Comparison of ENCODE assay signal across 21 mouse cellular contexts in the genomic region with DNA sequence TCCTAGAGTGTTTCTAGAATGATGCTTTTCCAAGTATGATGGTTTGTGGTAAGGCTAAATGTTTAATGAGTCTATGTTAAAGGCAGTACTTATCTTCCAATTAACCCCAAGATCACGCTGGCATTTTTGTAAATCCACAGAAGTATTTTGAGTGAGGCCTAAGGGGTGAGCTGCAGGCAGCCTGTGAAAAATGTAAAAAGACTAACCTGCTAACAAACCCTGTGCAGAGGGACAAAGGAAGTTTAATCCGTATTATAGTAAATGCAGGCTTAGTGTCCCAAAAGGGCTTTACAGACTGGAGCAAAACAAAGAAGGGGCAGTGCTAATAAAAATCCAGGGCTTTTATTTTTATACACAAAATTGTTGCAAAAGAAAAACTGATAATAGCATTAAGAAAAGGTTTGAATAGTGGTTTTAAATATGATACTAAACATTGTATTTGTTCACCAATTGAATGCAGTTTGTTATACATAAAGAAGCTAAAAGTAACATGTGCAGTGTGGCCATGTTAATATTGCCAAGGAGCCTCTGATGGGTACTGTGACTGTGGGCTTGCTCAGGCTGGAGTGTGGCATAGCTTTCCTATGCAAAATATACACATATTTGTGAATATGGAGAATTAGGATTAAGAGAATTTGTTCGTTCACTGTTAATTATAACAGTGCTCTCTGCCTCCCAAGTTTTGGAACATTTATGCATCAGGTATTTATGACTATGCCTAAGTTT. TPM values are rescaled to one million over a fixed set of nuclear protein-coding genes. Genes with fewer than 3 reads are reported as not detected.
A peak's percentile ranks its signal among the peaks of the same experiment; 100 is the strongest.
DNase-seq lines count a peak whose midpoint lies in the region; ATAC-seq lines count a peak whose summit lies in the region.
"Had no signal": no experiment of that assay in that cellular context is flagged by ENCODE, and none has a peak within 500 bp of the region (broad histone marks: within the 10 kb centered on the region; RNA-seq: fewer than 3 reads in every experiment).

No protein-coding gene starts in this region.

- peak overlapping the region; percentile 61 for H3K27ac ChIP-seq in midbrain, embryonic 10.5 days (replicated peaks)
- no peak overlapping the region for H3K27ac ChIP-seq in midbrain, embryonic 16.5 days (ENCODE audit: low read length)
- no peak overlapping the region for H3K27ac ChIP-seq in midbrain, embryonic 13.5 days
- H3K27ac ChIP-seq: hindbrain, embryonic 15.5 days had no signal

- 13% methylated on average over 3 of the region's 3 CpGs for WGBS in midbrain, embryonic 10.5 days
- WGBS in midbrain, embryonic 16.5 days, result 18% methylated on average over 3 of the region's 3 CpGs
- WGBS in midbrain, embryonic 13.5 days, result 11% methylated on average over 3 of the region's 3 CpGs

- ATAC-seq in midbrain, embryonic 16.5 days, result no peak
- peak; percentile 73 for ATAC-seq in midbrain, embryonic 13.5 days
- ATAC-seq: activated CD4-positive, CD25-positive, alpha-beta regulatory T cell, adult 4 months; forebrain, embryonic 16.5 days; Patski had no signal

- H3K4me3 ChIP-seq in midbrain, embryonic 10.5 days, result no peak overlapping the region
- H3K4me3 ChIP-seq in midbrain, embryonic 16.5 days (ENCODE audit: low read depth, low read length), result no peak overlapping the region
- no peak overlapping the region for H3K4me3 ChIP-seq in midbrain, embryonic 13.5 days (replicated peaks)
- H3K4me3 ChIP-seq: heart, embryonic 12.5 days; hindbrain, embryonic 15.5 days had no signal

- H3K9me3 ChIP-seq in midbrain, embryonic 10.5 days (replicated peaks), result no peaks in the 10 kb centered on the region
- no peaks in the 10 kb centered on the region for H3K9me3 ChIP-seq in midbrain, embryonic 16.5 days (replicated peaks; ENCODE audit: control insufficient read depth, low read length, poor library complexity, severe bottlenecking)
- H3K9me3 ChIP-seq in midbrain, embryonic 13.5 days, result no peaks in the 10 kb centered on the region
- H3K9me3 ChIP-seq: heart, embryonic 12.5 days; hindbrain, embryonic 15.5 days had no signal

- peak; percentile 14 for DNase-seq in embryo, embryonic 9.5 days (ENCODE audit: extremely low spot score)
- no peak for DNase-seq in embryo, embryonic 11 days
- DNase-seq in midbrain, embryonic 10.5 days (ENCODE audit: low spot score), result no peak
- peak; percentile 57 for DNase-seq in retina, postnatal 1 day
- DNase-seq in heart, adult 18-20 months, result no peak
- no peak for DNase-seq in adrenal gland, postnatal 25 days
- DNase-seq: adrenal gland, postnatal 14 days; cerebellum, adult 11 months; cerebellum, adult 9-10 months; cerebellum, postnatal 25 days; gastrocnemius, postnatal 14 days; kidney, adult 11 months had no signal

- H3K36me3 ChIP-seq in midbrain, embryonic 10.5 days, result no peaks in the 10 kb centered on the region
- no peaks in the 10 kb centered on the region for H3K36me3 ChIP-seq in midbrain, embryonic 16.5 days (ENCODE audit: control insufficient read depth, insufficient read depth, low read length)
- no peaks in the 10 kb centered on the region for H3K36me3 ChIP-seq in midbrain, embryonic 13.5 days
- H3K36me3 ChIP-seq: heart, embryonic 12.5 days; hindbrain, embryonic 15.5 days had no signal

- peaks cover 71% of the 10 kb centered on the region for H3K27me3 ChIP-seq in midbrain, embryonic 10.5 days (ENCODE audit: low read depth, poor library complexity, severe bottlenecking)
- H3K27me3 ChIP-seq in midbrain, embryonic 16.5 days (ENCODE audit: control insufficient read depth, insufficient read depth, low read depth, low read length), result no peaks in the 10 kb centered on the region; the same call in 1 of the 2 replicates
- peaks cover 28% of the 10 kb centered on the region for H3K27me3 ChIP-seq in midbrain, embryonic 13.5 days
- H3K27me3 ChIP-seq: heart, embryonic 12.5 days; hindbrain, embryonic 15.5 days; Patski had no signal

- H3K4me2 ChIP-seq in midbrain, embryonic 16.5 days (ENCODE audit: low read length), result no peak overlapping the region
- no peak overlapping the region for H3K4me2 ChIP-seq in midbrain, embryonic 13.5 days (replicated peaks)
- H3K4me2 ChIP-seq: heart, embryonic 12.5 days; hindbrain, embryonic 15.5 days had no signal

- no peak overlapping the region for H3K9ac ChIP-seq in midbrain, embryonic 16.5 days (ENCODE audit: low read depth, low read length)
- no peak overlapping the region for H3K9ac ChIP-seq in midbrain, embryonic 13.5 days (replicated peaks)
- H3K9ac ChIP-seq: heart, embryonic 12.5 days; hindbrain, embryonic 15.5 days had no signal

- H3K4me1 ChIP-seq in midbrain, embryonic 10.5 days, result peaks cover 37% of the 10 kb centered on the region
- H3K4me1 ChIP-seq in midbrain, embryonic 16.5 days (ENCODE audit: control insufficient read depth, insufficient read depth, low read length), result no peaks in the 10 kb centered on the region; the same call in 1 of the 2 replicates
- 0 out of 2 replicates have a peak, but pooled peaks cover 2% of the 10 kb centered on the region for H3K4me1 ChIP-seq in midbrain, embryonic 13.5 days (replicated peaks)
- H3K4me1 ChIP-seq: heart, embryonic 12.5 days; hindbrain, embryonic 15.5 days had no signal

RNA-seq across cellular contexts. Expression of gene Mab21l2, which starts 24.3 kb away (rescaled TPM):
- polyA plus RNA-seq in midbrain, embryonic 10.5 days (2016; fragmentation: Nextera tagmentation; extraction: Ambion mirVana), result 82.0 and 99.0 TPM in 2 replicates
- 53.9 and 67.8 TPM in 2 replicates for polyA plus RNA-seq in midbrain, embryonic 16.5 days (2015; fragmentation: Nextera tagmentation; extraction: Ambion mirVana)
- 89.1 and 122 TPM in 2 replicates for polyA plus RNA-seq in midbrain, embryonic 13.5 days (2015; fragmentation: Nextera tagmentation; extraction: Ambion mirVana)
- under 1 TPM in 1 of 2 experiments, not detected in 1; 0.17 TPM for total RNA-seq in heart, adult 18-20 months (2021)
- total RNA-seq in adrenal gland, postnatal 25 days (2021), result 10.9 and 11.4 TPM in 2 replicates
- total RNA-seq: MEL had no signal
- polyA plus RNA-seq: gonadal fat pad, adult 2 months; Patski had no signal

Comparison
In these comparisons a context has a peak if more than half of its experiments do, and no peak if none do; other contexts are left out.
1. DNase-seq: peak in embryo, embryonic 9.5 days (single experiment) and retina, postnatal 1 day (single experiment); none in embryo, embryonic 11 days (single experiment), midbrain, embryonic 10.5 days (single experiment), heart, adult 18-20 months (0 of 2) and adrenal gland, postnatal 25 days (single experiment).